Mouse (Mus musculus) cerebellum, adult 9-10 months (tissue): ENCODE data around the gene Zfp51.
"Not testable (repeated sequence)": the region's sequence is repeated elsewhere in the genome, so short reads cannot be mapped to it uniquely, and the experiment has no call there.

Experiments
- DNase-seq: peaks from one replicate; pipeline ENCODE4 v3.0.0; 2022

The Zfp51 gene

DNA sequence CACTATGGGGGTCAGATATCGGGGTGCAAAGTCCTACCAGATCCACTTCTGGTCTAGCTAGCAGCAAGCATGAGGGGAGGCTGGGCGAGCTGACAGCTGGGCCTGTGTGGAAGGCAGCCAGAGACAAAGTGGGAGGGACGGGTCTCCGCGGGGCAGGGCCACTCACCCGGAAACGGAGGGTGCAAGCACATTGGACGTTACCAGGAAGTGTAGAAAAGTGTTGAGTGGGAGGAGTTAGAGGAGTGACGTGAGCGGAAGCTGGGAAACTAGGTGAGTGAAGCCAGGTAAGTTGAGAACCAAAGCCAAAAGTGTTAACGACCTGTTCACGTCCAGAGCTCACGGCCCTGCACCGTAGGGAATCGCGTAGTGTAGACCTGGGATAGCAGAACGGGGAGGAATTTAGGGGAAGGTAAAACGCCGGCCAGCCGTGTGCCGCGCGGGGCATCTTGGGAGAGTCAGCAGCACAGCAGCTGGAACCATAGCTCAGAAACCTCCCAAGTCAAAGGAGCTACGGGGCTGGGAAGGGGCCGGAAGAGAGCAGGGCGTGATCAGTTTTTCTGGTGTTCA lies at the start of gene Zfp51:
Gene Zfp51, plus strand, starts transcription at position 237 of the 567 bp plus-strand sequence.
- DNase-seq = peak; percentile 88

DNA sequence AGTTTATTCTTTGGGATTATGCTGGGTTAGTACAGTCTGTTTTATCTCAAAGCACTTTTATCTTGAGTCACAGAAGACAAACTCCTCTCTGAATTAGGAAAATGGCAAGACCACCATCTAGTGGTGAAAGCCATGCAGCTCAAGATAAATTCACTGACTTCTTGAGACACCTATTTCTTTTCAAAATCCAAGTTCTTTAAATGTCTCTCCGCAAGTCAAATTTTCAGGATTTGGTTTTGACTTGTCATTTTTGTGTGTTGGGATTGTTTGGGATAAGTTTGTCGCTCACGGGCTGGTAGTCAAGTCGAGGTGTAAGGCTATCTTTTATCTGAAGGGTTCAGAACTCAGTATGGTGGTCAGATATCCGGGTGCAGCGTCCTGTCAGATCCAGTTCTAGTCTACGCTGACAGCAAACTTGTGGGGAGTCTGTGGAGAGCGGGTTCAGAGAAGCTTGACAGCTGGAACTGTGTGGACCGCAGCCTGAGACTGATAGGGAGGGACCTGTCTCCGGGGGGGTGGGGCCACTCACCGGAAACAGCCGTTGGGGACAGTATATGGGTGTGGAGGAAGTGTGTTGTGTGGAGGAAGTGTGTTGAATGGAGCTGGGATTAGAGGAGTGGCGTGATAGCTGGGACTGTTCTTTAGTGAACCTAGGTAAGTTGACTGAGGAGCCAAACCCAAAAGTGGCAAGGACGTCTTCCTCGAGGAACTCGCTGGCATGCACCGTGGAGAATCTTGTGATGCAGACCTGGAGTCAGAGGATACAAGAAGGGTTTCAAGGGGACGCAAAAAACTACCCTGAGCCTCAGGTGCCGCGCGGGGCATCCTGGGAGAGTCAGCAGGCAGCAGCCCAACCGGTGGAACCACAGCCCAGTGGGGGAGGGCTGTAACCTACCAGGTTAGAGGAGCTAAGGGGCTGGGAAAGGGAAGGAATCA lies 27.2 kb upstream of the Zfp51 start, which contains the start of gene Zfp54:
Gene Zfp54, plus strand, starts transcription at position 564 of the 936 bp plus-strand sequence.
- peak; percentile 63 for DNase-seq

DNA sequence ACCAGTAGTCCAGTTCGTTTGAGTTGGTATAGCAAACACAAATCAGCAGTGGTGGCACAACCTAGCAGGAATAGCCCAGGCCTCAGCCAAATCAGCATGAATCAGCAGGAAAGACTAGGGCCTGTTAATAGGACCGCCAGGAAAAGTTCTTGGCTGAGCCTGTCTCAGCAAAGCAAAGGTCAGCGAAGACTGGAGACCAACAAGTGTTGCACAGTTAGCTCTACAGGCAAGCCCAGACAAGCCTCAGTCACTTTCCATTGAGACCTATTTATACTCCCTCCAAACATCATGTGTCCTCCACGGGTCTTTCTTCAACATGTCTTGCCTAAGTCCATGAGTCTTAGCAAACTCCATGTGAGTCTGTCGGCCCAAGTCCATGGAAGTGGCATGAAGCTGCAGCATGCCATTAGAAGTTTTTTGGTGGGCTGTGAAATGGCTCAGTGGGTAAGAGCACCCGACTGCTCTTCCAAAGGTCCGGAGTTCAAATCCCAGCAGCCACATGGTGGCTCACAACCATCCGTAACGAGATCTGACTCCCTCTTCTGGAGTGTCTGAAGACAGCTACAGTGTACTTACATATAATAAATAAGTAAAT lies 11.3 kb upstream of the Zfp51 start:
- not testable (repeated sequence) for DNase-seq

DNA sequence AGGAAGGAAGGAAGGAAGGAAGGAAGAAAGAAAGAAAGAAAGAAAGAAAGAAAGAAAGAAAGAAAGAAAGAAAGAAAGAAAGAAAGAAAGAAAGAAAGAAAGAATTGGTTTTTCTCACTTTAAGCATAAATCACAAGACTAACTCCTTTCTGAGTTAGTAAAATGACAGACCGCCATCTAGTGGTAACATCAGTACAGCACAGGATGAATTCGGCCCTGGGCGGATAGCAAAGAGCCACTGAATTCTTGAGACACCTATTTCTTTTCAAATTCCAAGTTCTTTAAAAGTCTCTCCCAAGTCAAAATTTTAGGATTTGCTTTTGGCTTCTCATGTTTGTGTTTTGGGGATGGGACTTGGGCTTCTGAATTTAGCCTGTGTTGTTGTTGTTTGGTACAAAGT lies 505 bp upstream of the Zfp51 start:
- DNase-seq = peak; percentile 82

DNA sequence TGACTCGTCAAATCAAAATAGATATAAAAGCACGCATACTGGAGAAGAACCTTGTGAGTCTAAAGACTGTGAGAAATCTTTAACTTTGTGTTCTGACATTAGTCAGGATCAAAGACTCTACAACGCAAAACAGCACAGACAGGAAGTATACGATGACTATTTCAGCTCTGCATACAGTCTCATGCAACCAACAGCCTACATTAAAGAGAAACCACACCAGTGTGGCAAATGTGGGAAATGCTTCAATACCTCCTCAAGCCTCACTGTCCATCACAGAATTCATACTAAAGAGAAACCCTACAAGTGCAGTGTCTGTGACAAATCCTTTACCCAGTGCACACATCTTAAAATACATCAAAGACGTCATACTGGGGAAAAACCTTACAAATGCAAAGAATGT lies 13.4 kb downstream of the Zfp51 start:
- no peak for DNase-seq

DNA sequence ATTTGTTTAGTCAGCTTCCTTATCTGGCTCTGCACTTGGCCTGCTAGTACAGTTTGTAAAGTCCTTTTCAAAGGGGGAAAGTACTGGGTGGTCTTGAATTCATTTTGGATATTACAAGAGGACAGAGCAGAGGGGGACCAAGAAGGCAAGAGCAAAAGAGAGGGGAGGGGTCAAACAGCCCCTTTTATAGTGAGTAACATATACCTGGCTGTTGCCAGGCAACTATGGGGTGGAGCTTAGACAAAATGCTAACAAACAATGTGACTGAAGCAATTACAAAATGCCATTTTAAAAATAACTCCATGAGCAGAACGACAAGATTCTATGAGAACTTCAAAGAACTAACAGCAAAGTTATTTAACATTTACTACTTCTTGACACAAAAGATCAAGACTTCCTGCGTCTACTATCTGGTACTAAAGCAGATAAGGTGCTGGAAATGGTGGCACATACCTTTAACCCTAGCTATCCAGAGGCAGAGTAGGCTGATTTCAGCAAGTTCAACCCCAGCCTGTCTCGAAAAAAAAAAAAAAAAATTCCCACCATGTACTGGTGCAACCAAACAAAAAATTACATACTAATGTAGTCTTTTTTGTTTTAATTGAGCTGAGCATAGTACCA lies 22.0 kb downstream of the Zfp51 start:
- no peak for DNase-seq

DNA sequence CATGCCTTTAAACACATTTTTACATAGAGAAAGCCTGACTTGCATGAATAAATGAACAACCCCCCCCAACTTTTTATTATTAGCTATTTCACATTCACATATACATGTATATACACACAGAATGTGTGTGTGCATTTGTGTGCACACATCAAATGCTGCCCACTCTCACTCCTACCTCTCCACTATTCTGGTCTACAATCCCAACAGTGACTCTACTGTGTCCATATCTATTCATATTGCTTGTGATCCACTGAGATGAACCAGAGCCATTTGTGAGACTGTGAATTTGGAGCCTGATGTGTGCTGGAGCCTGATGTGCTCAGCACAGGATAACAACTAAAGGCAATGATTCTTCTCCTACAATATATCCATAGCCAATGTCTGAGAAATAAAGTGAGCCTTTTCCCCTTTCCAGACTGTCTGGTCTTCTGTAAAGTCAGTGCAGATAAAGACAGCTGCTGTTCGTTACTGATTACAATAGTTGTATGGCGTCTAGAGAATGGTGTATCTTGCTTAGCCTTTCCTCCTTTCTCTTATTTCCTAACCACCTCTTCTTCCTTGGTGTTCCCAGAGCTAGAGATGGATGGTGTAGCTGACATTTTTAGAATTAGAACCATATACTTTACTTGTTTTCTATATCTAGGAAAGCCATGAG lies 22.6 kb downstream of the Zfp51 start:
- no peak for DNase-seq

DNA sequence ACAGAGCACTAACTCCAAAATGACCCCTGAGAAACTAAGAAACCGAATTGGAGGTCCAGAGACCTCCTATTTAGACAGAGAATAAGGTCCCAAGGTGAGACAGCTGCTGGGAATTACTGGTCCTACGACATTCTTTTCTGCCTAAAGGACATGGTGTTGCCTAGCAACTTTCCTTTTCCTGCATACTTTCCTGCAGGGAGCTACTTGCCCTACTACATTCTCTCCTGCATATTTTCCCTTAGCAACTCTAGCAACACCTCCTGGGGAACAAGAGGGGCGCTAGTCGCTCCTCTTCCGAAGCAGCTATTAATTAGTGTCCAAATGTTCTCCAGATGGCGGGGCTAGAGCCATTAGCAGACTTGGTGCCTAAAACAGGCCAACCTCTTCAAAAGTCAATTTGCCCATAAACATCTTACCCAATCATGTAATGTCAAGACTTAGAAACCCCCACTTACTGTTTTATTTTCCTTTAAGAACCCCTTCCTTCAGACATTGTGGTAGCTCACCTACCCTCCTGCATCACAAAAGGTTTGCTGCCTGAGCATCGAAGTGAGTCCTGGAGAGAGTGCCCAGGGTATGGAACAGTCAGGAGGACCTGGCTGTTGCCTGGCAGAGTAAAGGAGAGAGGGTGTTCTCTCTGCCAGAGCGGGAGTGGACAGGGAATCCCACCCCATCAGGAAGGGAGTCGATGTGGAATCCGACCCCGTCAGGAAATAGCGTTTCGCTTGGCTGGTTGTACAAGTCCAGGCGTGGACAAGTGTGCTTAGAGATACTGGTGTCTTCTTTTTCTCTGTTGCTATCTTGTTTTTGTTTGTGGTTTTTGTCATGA lies 23.4 kb downstream of the Zfp51 start:
- no peak for DNase-seq

DNA sequence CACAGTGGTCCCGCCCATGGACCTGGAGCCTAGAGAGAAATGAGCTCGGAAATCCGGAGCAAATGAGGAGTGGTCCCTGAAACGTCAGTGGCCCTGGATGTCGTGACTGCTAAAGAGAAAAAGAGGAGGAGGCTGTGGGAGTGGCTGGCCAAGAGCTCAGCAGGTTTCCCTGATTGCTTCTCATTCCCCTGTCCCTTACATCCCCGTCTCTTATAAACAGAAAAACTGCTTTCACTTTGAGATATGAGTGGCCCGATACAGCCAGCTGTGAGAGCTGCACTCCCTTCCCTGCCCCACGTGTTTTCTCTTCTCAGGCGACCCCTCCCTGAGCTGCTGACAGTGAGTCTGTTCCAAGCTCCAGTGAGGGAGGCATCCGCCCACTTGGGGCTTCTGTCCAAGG lies 24.6 kb downstream of the Zfp51 start:
- DNase-seq = not testable (repeated sequence)

DNA sequence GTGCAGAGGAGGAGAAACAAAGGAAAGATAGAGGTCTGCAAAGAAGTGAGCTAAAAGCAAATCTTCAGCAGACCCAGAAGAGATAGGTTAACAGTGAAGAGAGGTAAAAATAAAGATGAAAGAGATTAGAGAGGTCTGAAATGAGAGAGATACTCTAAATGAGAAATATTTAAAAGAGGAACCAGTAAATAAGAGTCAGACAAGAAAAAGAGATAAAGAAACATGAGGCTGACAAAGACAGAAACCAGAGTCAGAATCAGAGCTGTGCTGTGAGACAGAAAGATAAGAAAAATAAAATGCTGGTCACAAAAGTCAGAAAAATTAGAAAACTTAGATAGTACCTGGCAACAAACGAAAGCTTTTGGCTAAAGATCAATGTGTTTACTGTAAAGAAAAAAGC lies 25.1 kb downstream of the Zfp51 start:
- DNase-seq = not testable (repeated sequence)

DNA sequence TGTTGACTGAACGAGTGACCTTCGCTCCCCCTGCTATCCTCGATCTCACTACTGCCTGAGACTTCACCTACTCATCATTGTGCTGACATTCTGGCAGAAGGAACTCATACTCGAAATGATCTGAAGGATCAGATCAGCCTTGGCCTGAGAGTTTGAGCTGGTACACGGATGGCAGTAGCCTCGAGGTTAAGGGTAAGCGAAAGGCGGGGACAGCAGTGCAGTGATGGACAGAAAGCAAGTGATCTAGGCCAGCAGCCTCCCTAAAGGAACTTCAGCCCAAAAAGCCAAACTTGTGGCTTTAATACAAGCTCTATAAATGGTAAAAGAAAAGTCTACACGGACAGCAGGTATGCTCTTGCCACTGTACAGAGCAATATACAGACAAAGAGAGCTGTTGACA lies 26.2 kb downstream of the Zfp51 start:
- DNase-seq = not testable (repeated sequence)

DNA sequence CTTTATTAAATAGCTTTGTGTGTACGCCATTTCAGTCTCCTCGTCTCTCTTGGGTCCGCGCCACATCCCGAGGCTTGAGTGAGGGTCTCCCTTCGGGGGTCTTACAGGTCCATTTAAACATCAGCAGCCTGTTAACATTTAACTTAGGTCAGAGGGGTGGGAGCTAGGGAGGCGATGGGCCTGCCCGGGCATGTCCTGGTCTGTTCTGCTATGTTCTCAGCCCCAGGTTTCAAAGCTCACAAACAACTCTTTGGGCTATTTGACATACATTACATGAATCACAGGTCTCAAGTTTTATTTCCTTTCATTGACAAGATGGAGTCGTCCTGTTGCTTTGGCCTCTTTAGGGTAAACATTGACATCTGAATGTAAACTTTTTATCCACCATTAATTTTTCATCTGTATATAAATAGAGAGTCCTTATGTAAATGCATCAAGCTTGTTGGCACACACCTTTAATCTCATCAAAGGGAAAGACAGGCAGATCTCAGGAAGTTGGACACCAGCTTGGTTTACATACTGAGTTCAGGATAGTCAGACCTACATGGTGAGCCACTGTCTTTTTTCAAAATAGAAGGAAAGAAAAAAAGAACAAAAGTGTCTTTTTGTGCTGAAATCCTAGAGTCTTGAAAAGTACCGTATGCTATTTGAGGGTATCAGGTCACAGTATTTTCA lies 28.1 kb downstream of the Zfp51 start:
- not testable (repeated sequence) for DNase-seq

DNA sequence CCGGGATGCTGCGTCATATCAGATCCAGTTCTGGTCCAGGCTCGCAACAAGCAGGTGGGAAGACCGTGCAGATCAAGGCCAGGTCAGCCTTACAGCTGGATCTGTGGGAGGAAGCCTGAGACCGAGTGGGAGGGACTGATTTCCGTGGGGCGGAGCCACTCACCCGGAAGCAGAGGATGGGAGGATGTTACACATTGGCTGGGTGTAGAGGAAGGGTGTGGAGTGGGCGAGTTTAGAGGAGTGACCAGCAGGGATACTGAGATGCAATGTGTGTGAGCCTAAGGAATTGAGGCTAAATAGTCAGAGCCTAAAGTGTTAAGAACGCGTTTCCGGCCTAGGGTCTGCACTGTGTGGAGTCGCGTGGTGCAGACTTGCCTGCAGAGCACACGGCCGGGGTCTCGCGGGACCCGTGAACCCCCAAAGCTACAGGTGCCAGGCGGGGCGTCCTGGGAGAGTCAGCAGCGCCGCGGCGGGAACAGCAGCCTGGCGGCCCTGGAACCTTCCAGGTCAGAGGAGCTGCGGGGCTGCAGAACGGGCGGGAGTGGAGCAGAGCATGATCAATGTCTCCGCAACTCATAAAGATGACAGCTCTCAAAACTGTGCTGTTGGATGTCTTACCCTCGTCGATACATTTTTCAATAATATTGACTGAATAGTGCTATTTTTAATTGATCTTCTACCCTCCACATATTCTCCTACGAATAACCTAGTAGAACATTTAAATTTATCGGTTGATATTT lies 38.8 kb downstream of the Zfp51 start, which contains the start of gene Zfp53:
Gene Zfp53, plus strand, starts transcription at position 239 of the 740 bp plus-strand sequence.
- peak; percentile 83 for DNase-seq

DNA sequence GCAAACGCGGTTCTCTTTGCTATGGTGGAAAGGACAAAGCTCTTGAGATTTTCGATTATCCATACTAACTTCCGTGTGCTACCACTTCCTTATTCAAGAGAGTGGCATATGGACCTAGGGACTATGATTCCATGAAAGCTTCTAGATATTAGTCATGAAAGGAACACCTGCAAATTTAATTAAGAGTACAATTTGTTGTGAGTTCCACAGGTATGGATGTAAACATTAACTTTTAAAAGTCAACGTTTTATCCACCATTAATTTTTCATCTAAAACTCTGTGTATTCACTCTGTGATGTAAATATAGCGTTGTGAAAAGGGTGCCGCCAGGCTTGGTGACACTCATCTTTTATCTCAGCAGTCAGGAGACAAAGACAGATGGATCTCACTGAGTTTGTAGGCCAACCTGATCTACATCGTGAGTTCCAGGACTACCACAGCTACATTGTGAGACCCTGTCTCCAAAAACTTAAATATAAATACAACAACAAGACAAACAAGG lies 39.4 kb downstream of the Zfp51 start:
- no peak for DNase-seq

DNA sequence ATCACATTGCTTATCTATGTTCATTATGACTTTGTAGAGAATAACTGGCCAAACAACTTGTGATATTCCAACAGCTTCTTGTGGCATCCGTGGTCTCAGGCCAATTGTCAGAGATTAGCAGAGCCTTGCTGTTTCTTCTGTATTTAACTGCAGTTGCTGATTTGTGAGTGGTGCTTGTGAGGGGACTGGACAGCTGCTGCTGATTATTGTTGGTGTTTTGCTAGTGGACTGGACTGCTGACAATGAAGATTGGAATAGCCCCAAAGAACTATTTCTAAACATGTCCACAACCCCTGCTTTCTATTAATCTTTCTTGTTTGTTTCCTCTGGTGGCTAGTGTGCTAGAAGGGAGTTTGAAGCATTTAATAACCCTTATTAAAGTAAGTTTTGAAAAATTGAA lies 51.2 kb downstream of the Zfp51 start:
- DNase-seq = no peak

DNA sequence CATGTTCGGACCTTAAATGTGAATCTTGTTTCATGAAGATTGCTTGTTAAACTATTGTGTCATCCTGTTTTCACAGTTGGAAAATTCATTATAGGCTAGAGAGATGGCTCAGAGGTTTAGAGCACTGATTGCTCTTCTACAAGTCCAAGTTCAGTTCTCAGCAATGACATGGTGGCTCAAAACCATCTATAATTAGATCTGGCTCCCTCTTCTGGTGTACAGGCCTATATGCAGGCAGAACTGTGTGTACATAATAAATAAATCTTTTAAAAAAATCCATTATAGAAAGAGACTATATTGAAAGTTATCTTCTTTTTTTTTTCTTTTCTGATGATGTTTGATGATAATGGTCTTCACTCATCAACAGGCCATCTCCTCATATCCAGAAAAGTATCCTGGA lies 54.4 kb downstream of the Zfp51 start:
- no peak for DNase-seq

DNA sequence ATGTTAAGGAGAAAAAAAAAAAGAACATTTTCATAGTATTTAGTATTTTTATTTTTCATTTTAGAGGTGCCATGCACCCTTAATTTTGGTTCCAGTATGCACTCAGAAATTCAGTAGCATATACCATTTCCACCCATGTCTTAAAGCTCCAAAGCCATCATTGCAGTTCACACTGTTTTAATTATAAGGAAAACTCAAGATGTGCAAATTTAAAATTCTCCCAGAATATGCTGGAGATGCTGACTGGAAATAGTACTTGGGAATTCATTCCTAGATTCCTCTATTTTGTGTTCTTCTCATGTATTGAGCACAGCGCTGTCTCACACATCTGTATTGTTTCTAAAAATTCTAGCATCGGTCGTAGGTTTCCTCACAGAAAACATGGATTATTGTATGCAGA lies 56.1 kb downstream of the Zfp51 start:
- DNase-seq = no peak

DNA sequence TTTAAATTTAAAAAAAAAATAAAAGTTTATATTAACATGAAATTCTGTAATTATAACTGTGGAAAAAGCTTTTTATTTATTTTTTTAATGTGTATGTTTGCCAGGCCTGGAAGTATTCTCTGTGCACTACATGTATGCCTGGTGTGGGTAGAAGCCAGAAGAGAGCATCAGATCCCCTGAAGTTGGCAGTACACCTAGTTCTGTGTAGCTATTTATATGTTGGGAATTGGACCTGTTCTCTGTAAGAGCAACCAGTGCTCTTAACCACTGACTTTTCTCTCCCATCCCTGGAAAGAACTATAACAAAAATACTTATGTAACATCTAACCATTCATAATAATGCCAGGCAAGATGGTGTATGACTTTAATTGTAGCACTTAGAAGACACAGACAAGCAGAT lies 59.6 kb downstream of the Zfp51 start:
- DNase-seq = no peak
